Mouse (Mus musculus) forebrain, embryonic 15.5 days (tissue): Measurements from ENCODE around the gene Olfr1014. TPM values are rescaled to one million over a fixed set of nuclear protein-coding genes. Genes with fewer than 3 reads are reported as not detected.
A peak's percentile ranks its signal among the peaks of the same experiment; 100 is the strongest.

Experiments
- ATAC-seq: fragments of 200-750 bp; cut with Nextera tagmentation; replicated peaks from 2 replicates; pipeline ENCODE4 v1.8.0; 2017; ENCODE audit warnings: mild to moderate bottlenecking, moderate TSS enrichment, moderate library complexity
- H3K27ac ChIP-seq: fragments of 300-500 bp; sonication (generic); replicated peaks from 2 replicates; pipeline ENCODE4 v1.5.1; 2015; ENCODE audit warnings: mild to moderate bottlenecking, inconsistent platforms
- H3K27me3 ChIP-seq: fragments of 300-500 bp; sonication (generic); 2 replicates; pipeline ENCODE4 v1.6.1; 2015; ENCODE audit warnings: inconsistent platforms
- H3K36me3 ChIP-seq: fragments of 300-500 bp; sonication (generic); 2 replicates; pipeline ENCODE4 v1.6.1; 2015; ENCODE audit warnings: mild to moderate bottlenecking, inconsistent platforms
- H3K4me1 ChIP-seq: fragments of 300-500 bp; sonication (generic); 2 replicates; pipeline ENCODE4 v1.6.1; 2015; ENCODE audit warnings: inconsistent platforms
- H3K4me2 ChIP-seq: fragments of 300-500 bp; sonication (generic); replicated peaks from 2 replicates; pipeline ENCODE4 v1.6.1; 2015; ENCODE audit warnings: mild to moderate bottlenecking, inconsistent platforms
- H3K4me3 ChIP-seq: fragments of 300-500 bp; sonication (generic); 2 replicates; pipeline ENCODE4 v1.5.1; 2015; ENCODE audit warnings: mild to moderate bottlenecking, inconsistent platforms
- H3K9ac ChIP-seq: fragments of 300-500 bp; sonication (generic); replicated peaks from 2 replicates; pipeline ENCODE4 v1.6.1; 2015; ENCODE audit warnings: mild to moderate bottlenecking, inconsistent platforms
- H3K9me3 ChIP-seq: fragments of 300-500 bp; sonication (generic); 2 replicates; pipeline ENCODE4 v1.6.1; 2016; ENCODE audit warnings: inconsistent platforms
- WGBS: fragments of 180-500 bp; shearing (Covaris S2); methylation state at CpG from one replicate; pipeline ENCODE4 v1.1.7; 2015; ENCODE audit warnings: mixed read lengths; 5-methylcytosine and 5-hydroxymethylcytosine counted together
- polyA plus RNA-seq: library from polyadenylated mRNA; unstranded; fragments of >200 nt; fragmentation: Nextera tagmentation; extraction: Ambion mirVana; gene quantifications from 2 replicates; pipeline ENCODE4 v1.2.1, GENCODE M21; 2015

The Olfr1014 gene
- not detected in 2 replicates for polyA plus RNA-seq

DNA sequence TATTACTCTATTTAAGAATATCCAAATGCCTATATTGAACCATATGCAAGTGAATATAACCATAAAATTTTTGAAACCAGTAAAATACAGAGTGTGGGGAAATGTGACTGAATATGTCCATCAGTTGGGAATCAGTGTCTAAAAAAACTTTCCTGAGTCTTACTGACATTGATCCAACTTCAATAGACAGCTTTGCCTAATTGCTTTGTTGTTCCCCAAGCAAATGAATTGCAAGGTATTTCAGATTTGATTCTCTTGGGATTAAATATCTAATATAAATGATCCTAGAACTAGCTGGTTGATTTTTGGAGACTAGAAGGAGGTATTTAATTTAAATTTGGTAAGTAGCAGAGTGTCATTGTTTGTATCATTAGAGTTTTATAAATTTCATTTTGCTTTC, at the start of gene Olfr1014:
Gene Olfr1014 (plus strand): TSS at position 301 of the 400 bp plus-strand sequence.
- Histone ChIP-seq H3K4me2 (no peak within 1 kb of the TSS), H3K36me3 (no peaks in the 10 kb centered on the region), H3K27ac (no peak within 1 kb of the TSS), H3K4me3 (no peak within 1 kb of the TSS), H3K4me1 (no peaks in the 10 kb centered on the region), H3K9me3 (no peaks in the 10 kb centered on the region), H3K27me3 (no peaks in the 10 kb centered on the region), H3K9ac (no peak within 1 kb of the TSS)
- no peak for ATAC-seq

DNA sequence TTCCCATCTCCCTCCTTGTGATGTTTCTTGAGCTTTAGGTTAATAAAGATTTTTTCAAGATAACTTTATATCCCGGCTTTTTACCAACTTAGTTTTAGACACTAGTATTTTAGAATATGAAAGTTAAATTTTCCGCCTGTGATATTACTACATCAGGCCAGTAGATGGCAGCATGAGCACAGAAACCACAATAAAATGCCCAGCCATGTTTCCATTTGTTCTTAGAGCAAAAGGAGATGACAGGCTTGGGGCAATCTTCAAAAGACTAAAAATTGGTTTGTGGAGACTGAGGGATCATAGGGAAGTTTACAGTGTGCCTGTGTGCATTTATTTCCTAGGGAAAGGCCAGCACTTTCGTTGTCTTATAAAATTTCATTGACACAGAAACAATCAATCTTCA, 46.7 kb upstream of the Olfr1014 start:
- peak; percentile 64; the same call in 1 of the 2 replicates for ATAC-seq

DNA sequence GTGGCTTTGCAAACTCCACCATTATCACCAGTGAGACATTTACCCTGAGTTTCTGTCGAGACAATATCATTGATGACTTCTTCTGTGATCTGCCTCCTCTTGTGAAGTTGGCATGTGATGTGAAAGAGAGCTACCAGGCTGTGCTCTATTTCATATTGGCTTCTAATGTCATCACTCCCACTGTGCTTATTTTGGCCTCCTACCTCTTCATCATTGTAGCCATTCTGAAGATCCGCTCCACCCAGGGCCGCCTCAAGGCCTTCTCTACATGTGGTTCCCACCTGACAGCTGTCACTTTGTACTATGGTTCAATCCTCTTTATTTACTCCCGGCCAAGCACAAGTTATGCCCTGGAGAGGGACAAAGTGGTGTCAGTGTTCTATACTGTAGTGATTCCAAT, 18.7 kb upstream of the Olfr1014 start:
- H3K9me3 ChIP-seq: no peaks in the 10 kb centered on the region
- H3K36me3 ChIP-seq: no peaks in the 10 kb centered on the region
- ATAC-seq: no peak
- no peak overlapping the region for H3K4me3 ChIP-seq
- H3K4me2 ChIP-seq: no peak overlapping the region
- no peak overlapping the region for H3K9ac ChIP-seq
- H3K27ac ChIP-seq: no peak overlapping the region
- WGBS: 82% methylated on average over 4 of the region's 4 CpGs
- no peaks in the 10 kb centered on the region for H3K27me3 ChIP-seq
- H3K4me1 ChIP-seq: no peaks in the 10 kb centered on the region

More for the DNA sequence above, 46.7 kb upstream of the Olfr1014 start:
- Histone ChIP-seq H3K27me3 (no peaks in the 10 kb centered on the region), H3K4me3 (no peak overlapping the region), H3K27ac (no peak overlapping the region), H3K9ac (no peak overlapping the region), H3K36me3 (no peaks in the 10 kb centered on the region), H3K4me1 (no peaks in the 10 kb centered on the region), H3K4me2 (no peak overlapping the region), H3K9me3 (no peaks in the 10 kb centered on the region)
- WGBS: 19% methylated on average over 3 of the region's 3 CpGs

DNA sequence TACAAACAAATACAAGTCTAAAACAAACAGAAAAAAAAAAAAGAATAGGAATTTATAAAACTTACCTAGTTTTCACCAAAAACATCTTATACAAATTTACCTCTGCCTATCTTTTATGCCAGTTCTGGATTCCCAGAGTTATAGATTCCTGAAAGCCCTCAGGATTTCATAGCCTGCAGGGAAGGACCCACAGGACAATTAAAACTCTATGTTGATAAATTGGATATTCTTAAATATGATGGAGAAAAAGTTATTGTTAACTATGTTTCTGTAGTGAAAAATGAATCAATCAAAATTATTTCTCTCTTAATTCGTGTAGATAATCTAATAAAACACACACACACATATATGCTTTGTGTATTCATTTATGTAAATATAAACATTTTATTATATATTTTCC, 9.8 kb upstream of the Olfr1014 start, which contains the start of gene Olfr1012:
Gene Olfr1012 (minus strand): TSS at position 101 of the 400 bp plus-strand sequence.
- no peaks in the 10 kb centered on the region for H3K4me1 ChIP-seq
- no peak within 1 kb of the TSS for H3K4me3 ChIP-seq
- no peak within 1 kb of the TSS for H3K27ac ChIP-seq
- H3K36me3 ChIP-seq: no peaks in the 10 kb centered on the region
- no peaks in the 10 kb centered on the region for H3K27me3 ChIP-seq
- no peaks in the 10 kb centered on the region for H3K9me3 ChIP-seq
- no peak within 1 kb of the TSS for H3K4me2 ChIP-seq
- ATAC-seq: no peak
- H3K9ac ChIP-seq: no peak within 1 kb of the TSS
- WGBS: 71% methylated on average over 1 of the region's 1 CpGs

DNA sequence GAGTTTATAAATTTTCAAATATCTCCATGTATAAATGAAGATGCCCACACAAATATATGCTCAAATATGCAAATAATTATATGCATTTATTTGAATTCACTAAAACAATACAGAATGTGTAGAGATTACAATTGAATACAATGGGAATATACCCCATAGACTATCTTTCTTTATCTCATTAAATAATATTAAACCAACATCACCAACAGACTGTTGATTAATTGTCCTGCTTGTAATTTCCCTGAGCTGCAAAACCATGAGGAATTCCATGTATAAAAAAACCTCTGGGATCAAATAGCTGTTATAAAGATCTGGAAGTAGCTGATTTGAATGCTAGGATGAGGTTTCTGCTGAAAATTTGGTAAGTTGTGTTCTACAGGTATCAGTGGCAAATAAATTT, 5.7 kb upstream of the Olfr1014 start, which contains the start of gene Olfr1013:
Gene Olfr1013 (plus strand): TSS at position 301 of the 400 bp plus-strand sequence.
- no peak within 1 kb of the TSS for H3K27ac ChIP-seq
- no peaks in the 10 kb centered on the region for H3K9me3 ChIP-seq
- H3K4me1 ChIP-seq: no peaks in the 10 kb centered on the region
- no peaks in the 10 kb centered on the region for H3K36me3 ChIP-seq
- H3K9ac ChIP-seq: no peak within 1 kb of the TSS
- H3K4me3 ChIP-seq: no peak within 1 kb of the TSS
- H3K27me3 ChIP-seq: no peaks in the 10 kb centered on the region
- ATAC-seq: no peak
- no peak within 1 kb of the TSS for H3K4me2 ChIP-seq

DNA sequence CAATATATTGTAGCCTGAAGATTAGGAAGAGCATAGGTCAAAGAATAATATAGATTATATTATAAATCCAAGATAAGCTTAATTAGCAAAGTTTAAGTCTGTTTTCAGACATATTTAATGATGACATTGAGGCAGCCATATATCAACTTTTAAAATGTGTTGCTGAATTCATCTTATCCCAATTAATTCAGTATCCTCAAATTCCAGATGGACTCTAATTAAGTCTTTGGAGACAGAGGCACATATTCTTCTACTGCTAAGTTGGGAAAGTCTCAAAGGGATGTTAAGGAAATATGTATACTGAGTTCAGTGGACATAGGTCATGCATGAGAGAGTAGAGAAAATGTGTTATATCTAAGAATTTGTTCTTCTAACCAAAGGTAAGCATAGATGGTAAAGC, 9.2 kb downstream of the Olfr1014 start, which contains the start of gene Olfr1015:
Gene Olfr1015 (plus strand): TSS at position 301 of the 400 bp plus-strand sequence.
- H3K4me3 ChIP-seq: no peak within 1 kb of the TSS
- no peak for ATAC-seq
- no peak within 1 kb of the TSS for H3K4me2 ChIP-seq
- no peaks in the 10 kb centered on the region for H3K36me3 ChIP-seq
- H3K27me3 ChIP-seq: no peaks in the 10 kb centered on the region
- no peak within 1 kb of the TSS for H3K27ac ChIP-seq
- no peaks in the 10 kb centered on the region for H3K4me1 ChIP-seq
- no peak within 1 kb of the TSS for H3K9ac ChIP-seq
- H3K9me3 ChIP-seq: no peaks in the 10 kb centered on the region

DNA sequence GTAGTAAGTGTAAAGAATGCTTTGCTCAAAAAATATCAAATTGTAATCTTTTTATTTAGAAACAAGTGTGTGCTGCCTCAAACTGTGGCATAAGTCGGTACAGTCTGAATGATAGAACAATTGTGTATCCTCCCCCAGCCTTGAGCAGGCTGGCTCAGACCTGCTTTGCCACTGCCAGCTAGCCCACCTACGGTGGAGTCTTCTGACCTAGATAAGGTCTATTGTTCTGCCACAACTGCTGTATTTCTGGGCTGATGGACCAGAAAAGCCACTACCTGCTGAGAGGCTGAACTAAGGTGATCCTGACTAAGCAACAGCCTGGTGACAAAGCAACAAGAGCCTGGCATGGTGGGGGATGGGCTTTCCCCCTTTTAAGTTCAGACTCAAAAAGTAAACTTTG, 19.8 kb downstream of the Olfr1014 start:
- Histone ChIP-seq H3K27ac (no peak overlapping the region), H3K9me3 (no peaks in the 10 kb centered on the region), H3K4me1 (no peaks in the 10 kb centered on the region), H3K4me3 (no peak overlapping the region), H3K4me2 (no peak overlapping the region), H3K9ac (no peak overlapping the region), H3K36me3 (no peaks in the 10 kb centered on the region), H3K27me3 (no peaks in the 10 kb centered on the region)
- no peak for ATAC-seq
- WGBS: 11% methylated on average over 2 of the region's 2 CpGs

DNA sequence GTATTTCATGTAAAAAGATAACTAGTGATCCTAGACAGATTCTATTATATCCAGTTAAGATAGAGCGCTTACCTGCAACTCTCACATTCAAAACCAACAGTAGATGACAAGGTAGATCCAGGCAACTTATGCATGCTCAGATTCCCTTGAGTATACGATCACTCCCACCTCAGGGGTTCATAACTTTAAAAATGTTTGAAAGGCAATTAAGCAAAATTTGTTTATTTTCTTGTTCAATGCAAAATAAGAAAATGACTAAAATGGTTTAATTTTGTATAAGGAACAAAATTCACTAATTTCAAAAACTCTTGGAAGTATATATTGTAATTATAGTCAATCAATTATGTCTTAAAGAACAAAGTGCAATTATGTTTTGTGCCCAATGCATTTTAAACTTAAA, 29.9 kb downstream of the Olfr1014 start, which contains the start of gene Olfr1016:
Gene Olfr1016 (minus strand): TSS at position 101 of the 400 bp plus-strand sequence.
- Histone ChIP-seq H3K36me3 (no peaks in the 10 kb centered on the region), H3K4me3 (no peak within 1 kb of the TSS), H3K27ac (no peak within 1 kb of the TSS), H3K9me3 (no peaks in the 10 kb centered on the region), H3K4me1 (no peaks in the 10 kb centered on the region), H3K4me2 (no peak within 1 kb of the TSS), H3K9ac (no peak within 1 kb of the TSS), H3K27me3 (no peaks in the 10 kb centered on the region)
- WGBS: 93% methylated on average over 2 of the region's 2 CpGs
- no peak for ATAC-seq

DNA sequence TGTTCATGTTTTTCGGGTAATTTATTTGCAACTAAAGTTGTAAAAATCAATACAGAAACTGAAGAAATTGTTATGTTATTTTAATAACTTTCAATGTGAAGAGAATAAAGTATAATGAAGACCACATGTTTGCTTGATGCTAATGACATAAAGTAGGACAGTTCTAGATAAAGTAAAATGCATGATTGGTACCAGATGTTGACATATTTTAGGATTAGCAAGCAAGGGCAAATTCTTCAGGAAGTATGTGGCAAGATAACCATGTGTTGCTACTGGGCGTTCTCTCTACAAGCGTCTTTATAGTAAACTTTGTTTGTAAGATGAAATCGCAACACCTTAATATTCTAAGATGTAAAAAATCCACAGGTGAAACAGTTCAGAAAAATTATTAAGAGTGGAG, 32.0 kb downstream of the Olfr1014 start:
- no peaks in the 10 kb centered on the region for H3K4me1 ChIP-seq
- no peak overlapping the region for H3K4me2 ChIP-seq
- no peaks in the 10 kb centered on the region for H3K36me3 ChIP-seq
- no peaks in the 10 kb centered on the region for H3K9me3 ChIP-seq
- no peak for ATAC-seq
- WGBS: 95% methylated on average over 4 of the region's 4 CpGs
- no peak overlapping the region for H3K9ac ChIP-seq
- H3K4me3 ChIP-seq: no peak overlapping the region
- H3K27ac ChIP-seq: no peak overlapping the region
- H3K27me3 ChIP-seq: no peaks in the 10 kb centered on the region

DNA sequence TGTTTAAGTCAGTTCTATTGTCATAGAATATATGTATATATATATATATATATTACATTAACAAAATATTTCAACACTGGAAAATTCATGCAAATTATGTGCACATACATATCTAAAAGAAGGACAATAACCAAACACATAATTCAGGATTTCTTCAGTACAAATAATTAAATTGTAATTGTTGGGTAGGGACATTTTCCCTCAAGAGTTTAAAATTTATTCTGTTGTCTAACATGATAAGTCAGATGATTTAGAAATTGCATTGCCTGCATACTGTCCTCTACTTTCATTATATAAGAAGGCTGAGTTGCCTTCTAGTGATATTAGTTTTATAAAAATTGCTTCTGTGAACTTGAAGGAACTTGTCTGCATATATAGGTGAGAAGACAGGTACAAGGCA, 45.7 kb downstream of the Olfr1014 start, which contains the start of gene Olfr1018:
Gene Olfr1018 (plus strand): TSS at position 301 of the 400 bp plus-strand sequence.
- H3K4me3 ChIP-seq: no peak within 1 kb of the TSS
- H3K4me2 ChIP-seq: no peak within 1 kb of the TSS
- H3K9ac ChIP-seq: no peak within 1 kb of the TSS
- H3K27me3 ChIP-seq: no peaks in the 10 kb centered on the region
- no peaks in the 10 kb centered on the region for H3K9me3 ChIP-seq
- no peaks in the 10 kb centered on the region for H3K36me3 ChIP-seq
- H3K4me1 ChIP-seq: no peaks in the 10 kb centered on the region
- H3K27ac ChIP-seq: no peak within 1 kb of the TSS
- ATAC-seq: no peak

Other genes with a start within 250 kb of the Olfr1014 start
- gene Olfr996, start 193.5 kb upstream of the Olfr1014 start, polyA plus RNA-seq: not detected in 2 replicates
- gene Olfr998, start 183.8 kb upstream of the Olfr1014 start, polyA plus RNA-seq: not detected in 2 replicates
- gene Olfr1000, start 160.8 kb upstream of the Olfr1014 start, polyA plus RNA-seq: not detected in 2 replicates
- not detected in 2 replicates for gene Olfr1002, start 122.0 kb upstream of the Olfr1014 start, polyA plus RNA-seq
- not detected in 2 replicates for gene Olfr154, start 108.3 kb upstream of the Olfr1014 start, polyA plus RNA-seq
- gene Olfr1006, start 93.9 kb upstream of the Olfr1014 start, polyA plus RNA-seq: not detected in 2 replicates
- gene Olfr1008, start 83.3 kb upstream of the Olfr1014 start, polyA plus RNA-seq: not detected in 2 replicates
- gene Olfr1009, start 57.3 kb upstream of the Olfr1014 start, polyA plus RNA-seq: not detected in 2 replicates
- not detected in 2 replicates for gene Olfr1012, start 9.9 kb upstream of the Olfr1014 start, polyA plus RNA-seq
- not detected in 2 replicates for gene Olfr1013, start 5.6 kb upstream of the Olfr1014 start, polyA plus RNA-seq
- gene Olfr1015, start 9.3 kb downstream of the Olfr1014 start, polyA plus RNA-seq: not detected in 2 replicates
- gene Olfr1016, start 29.8 kb downstream of the Olfr1014 start, polyA plus RNA-seq: not detected in 2 replicates
- gene Olfr1018, start 45.8 kb downstream of the Olfr1014 start, polyA plus RNA-seq: not detected in 2 replicates
- gene Olfr1019, start 72.8 kb downstream of the Olfr1014 start, polyA plus RNA-seq: not detected in 2 replicates
- gene Olfr1020, start 74.3 kb downstream of the Olfr1014 start, polyA plus RNA-seq: not detected in 2 replicates
- not detected in 2 replicates for gene Olfr1022, start 95.9 kb downstream of the Olfr1014 start, polyA plus RNA-seq
- not detected in 2 replicates for gene Olfr1023, start 112.9 kb downstream of the Olfr1014 start, polyA plus RNA-seq
- not detected in 2 replicates for gene Olfr1024, start 132.3 kb downstream of the Olfr1014 start, polyA plus RNA-seq
- not detected in 2 replicates for gene Olfr1025-ps1, start 142.5 kb downstream of the Olfr1014 start, polyA plus RNA-seq
- gene Olfr1026, start 148.8 kb downstream of the Olfr1014 start, polyA plus RNA-seq: not detected in 2 replicates
- not detected in 2 replicates for gene Olfr1028, start 177.7 kb downstream of the Olfr1014 start, polyA plus RNA-seq
- gene Olfr1029, start 201.2 kb downstream of the Olfr1014 start, polyA plus RNA-seq: not detected in 2 replicates
- gene Olfr1030, start 206.6 kb downstream of the Olfr1014 start, polyA plus RNA-seq: not detected in 2 replicates
- gene Olfr1031, start 217.6 kb downstream of the Olfr1014 start, polyA plus RNA-seq: not detected in 2 replicates
- not detected in 2 replicates for gene Olfr1032, start 232.8 kb downstream of the Olfr1014 start, polyA plus RNA-seq
- not detected in 2 replicates for gene Olfr1033, start 247.9 kb downstream of the Olfr1014 start, polyA plus RNA-seq